Mouse (Mus musculus) C3H10T1/2 (cell line): ENCODE results near the gene Scrn1. TPM values are rescaled to one million over a fixed set of nuclear protein-coding genes. Genes with fewer than 3 reads are reported as not detected.

Experiments
- polyA plus RNA-seq, 2 experiments: library from polyadenylated mRNA; unstranded; fragments of >200 nt; fragmentation: generic; extraction: Trizol; gene quantifications; one replicate each; pipeline ENCODE4 v1.2.1; 2012; ENCODE audit warnings: missing spikeins in 2 of 2

The Scrn1 gene
- 10 to 100 TPM in 1 of 2 experiments, 1 to 10 TPM in 1; 7.3 to 11.6 TPM for polyA plus RNA-seq

GRCm38 (mm10) chr6:54565665-54566545 is at the start of gene Scrn1:
TSS of gene Scrn1 (minus strand) at chr6:54566489.

GRCm38 (mm10) chr6:54597208-54597607 is 30.9 kb upstream of the Scrn1 start, which contains the start of gene Fkbp14:
TSS of gene Fkbp14 (minus strand) at chr6:54597308.

GRCm38 (mm10) chr6:54594469-54595329 is 28.4 kb upstream of the Scrn1 start, which contains the start of gene Plekha8:
TSS of gene Plekha8 (plus strand) at chr6:54595111.

Other genes starting within 250 kb of the Scrn1 start
- under 1 TPM in 1 of 2 experiments, not detected in 1; 0.30 TPM for gene Prr15, start 240.7 kb downstream of the Scrn1 start, polyA plus RNA-seq
- under 1 TPM in 1 of 2 experiments, not detected in 1; 0.06 TPM for gene Wipf3, start 136.9 kb downstream of the Scrn1 start, polyA plus RNA-seq
- 1 to 10 TPM; 1.9 to 2.4 TPM for gene Plekha8, start 28.6 kb upstream of the Scrn1 start, polyA plus RNA-seq
- 10 to 100 TPM in 1 of 2 experiments, under 1 TPM in 1; 0.40 to 17.4 TPM for gene Fkbp14, start 30.8 kb upstream of the Scrn1 start, polyA plus RNA-seq
- 1 to 10 TPM in 1 of 2 experiments, under 1 TPM in 1; 0.82 to 8.5 TPM for gene Mturn, start 115.1 kb upstream of the Scrn1 start, polyA plus RNA-seq